Mouse (Mus musculus) CH12F3 (cell line): ENCODE results near the gene Mmrn2.

Source experiments
- in situ Hi-C: fragments of 300-500 bp; cut with MboI; formaldehyde crosslinking; loops from 2 replicates; pipeline ENCODE4 v1.14.3; 2020; ENCODE audit warnings: low sequenced_read_pairs

Gene Mmrn2

DNA sequence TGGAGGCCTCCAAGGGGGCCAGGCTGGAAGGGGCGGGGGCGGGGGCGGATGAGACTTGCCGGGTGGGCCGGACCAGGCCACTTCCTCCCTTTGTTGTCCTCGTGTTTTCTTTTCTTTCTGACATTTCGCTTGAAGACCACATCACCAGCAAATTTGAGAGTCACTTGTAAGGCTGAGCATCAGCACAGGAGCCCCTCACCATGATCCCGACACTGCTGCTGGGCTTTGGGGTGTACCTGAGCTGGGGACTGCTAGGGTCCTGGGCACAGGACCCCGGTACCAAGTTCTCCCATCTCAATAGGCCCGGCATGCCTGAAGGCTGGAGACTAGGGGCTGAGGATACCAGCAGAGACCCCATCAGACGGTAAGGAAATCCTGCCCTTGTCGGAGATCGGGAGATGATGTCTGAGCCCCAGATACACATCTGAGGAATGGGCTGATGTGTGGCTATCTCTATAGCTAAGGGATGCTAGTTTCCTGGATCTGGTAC is at the start of gene Mmrn2:
TSS of gene Mmrn2 (plus strand) at position 51 of the 490 bp plus-strand sequence.
- in situ Hi-C loops: no loop called here

DNA sequence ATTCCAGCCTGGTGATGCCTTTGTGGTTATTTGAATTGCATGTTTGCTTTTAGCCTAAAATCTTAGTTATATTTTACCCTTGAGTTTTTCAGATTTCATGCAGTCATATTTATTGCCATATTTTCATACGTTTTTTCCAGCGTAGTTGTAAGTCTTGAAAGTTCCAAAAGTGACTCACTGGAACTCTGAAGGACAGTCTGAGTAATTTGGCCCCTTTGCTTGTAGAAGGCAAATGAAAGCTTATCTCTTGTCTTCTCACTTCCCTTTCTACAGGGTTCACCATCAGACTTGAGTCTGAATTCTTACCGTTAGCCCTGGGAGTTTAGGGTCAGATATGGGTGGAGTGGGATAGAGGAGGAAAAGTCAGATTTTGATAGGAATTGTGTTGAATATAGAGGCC is 48.7 kb upstream of the Mmrn2 start:
- in situ Hi-C loops: no loop called here

DNA sequence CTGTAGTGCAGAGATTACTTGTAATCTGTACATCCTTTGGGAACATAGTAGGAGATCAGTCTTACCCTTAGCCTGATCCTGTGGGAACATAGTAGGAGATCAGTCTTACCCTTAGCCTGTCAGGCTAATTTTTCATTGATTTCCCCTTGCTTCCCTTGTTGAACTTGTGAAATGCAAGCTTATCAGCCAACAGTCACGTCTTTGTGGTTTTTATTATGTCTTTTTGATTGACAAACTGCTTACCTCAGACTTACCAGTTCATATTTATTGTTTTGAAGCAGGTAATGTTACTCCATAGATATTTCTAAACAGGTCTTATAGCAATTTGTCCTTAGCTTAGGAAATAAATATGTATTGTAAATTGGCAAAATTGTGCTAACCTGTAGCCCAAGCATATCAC is 47.6 kb upstream of the Mmrn2 start:
- in situ Hi-C loops: no loop called here

DNA sequence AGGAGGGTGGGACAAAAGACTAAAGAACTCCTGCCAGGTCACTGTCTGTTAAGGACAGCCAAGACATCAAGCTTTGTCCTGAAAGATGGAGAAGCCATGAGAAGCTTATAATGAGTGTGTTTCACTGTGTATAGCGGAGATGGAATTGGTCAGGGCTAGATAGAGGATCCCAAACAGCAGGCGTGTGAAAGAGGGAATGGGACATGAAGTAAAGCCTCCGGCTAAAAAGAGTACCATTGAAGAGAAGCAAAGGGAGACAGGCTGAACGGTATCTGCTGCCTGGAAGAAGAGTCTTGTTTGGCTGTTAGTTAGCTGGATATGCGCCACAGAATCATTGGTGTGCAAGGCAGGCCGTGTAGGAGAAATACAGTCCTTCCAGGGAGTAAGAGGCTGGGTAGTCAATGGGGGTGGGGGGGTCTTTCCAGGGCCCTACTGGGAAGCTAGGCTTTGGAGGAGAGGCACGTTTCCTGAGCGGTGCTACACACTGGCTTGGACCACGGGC is 44.6 kb upstream of the Mmrn2 start:
- in situ Hi-C loops: no loop called here

DNA sequence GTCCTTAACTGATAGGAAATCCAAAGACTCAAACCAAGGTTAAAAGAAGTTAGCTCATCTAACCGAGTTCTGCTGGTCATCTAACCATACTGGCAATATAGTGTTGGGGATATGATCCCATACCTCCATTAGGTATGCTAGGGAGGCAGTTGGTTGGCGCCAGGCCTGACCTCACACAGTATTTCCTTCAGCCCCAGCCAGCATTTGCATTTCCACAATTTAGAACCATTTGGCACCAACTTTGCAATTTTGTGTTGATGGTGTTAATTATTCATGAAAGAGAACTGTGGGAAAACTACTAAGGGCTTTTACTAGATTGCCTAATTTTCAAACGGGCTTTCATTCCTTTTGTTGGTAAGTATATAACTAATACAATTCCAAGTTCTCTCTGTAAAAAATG is 43.4 kb upstream of the Mmrn2 start:
- in situ Hi-C loops: no loop called here

DNA sequence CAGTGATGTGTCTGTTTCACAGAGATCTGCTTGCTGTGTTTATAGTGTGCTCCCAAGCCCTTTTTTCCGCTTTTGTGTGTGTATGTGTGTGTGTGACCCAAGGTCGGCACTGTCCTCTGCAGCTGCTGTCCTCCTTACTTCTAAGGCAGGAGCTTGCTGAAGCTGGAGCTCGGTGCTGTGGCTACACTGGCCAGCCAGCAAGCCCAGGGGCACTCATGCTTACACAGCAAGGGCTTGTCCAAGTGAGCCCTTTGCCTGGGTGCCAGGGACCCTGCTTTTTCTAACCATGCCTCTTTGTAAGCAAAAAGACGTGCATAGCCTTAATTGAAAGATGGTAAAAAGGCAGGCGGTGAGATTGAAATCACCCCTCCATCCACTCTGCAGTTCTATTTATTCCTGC is 42.8 kb upstream of the Mmrn2 start:
- in situ Hi-C loops: no loop called here

DNA sequence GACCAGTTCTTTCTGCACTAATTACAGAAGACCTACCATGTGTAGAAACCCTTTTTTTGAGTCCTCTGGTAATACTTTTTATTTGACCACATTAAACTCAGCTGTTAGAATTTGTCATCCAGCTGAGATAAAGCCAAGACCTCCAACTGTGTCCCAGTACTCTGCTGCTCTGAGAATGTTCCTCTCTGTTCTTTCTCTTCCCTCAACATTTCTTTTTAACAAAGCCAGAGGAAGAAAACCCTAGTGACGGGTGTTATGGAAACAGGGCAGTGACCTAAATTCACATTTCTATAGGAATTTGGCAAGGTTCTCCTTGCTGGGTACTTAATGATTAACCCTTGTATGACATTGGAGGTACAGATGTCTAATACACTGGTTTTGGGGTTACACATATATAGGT is 35.8 kb upstream of the Mmrn2 start:
- in situ Hi-C loops: no loop called here

DNA sequence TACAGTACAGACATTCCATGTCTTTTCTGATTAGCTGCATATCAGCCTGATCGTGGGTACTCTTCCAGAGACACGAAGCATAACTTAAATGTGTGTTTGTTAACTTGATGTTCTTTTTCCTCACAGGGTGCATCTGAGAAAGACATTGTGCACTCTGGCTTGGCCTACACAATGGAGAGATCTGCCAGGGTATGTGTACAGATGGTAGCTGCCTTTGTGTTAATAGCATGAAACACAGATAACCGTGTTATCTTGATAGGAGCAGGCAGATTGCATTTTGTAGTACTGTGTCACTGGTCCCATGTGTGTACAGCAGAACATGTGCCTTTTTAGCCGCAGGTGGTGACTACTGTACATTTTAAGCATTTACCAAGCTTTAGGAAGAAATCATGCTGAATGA is 33.3 kb upstream of the Mmrn2 start:
- in situ Hi-C loops: no loop called here

DNA sequence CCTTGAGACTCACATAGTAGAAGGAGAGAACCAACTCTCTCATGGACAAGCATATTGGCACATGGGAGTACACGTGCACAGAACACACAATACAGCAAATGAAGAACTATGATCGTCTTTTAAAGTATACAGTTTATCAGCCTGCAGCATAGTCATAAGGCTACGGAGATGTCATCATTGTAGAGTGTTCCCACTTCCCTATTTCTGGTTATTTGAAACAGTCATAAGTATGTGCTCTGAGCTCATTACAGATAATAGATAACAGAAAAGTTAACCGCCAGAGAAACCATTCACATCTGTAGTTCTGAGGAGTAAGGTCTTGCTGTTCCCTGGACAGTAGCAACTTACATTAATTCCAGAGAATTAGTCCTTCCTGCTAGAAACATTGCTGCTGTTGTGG is 32.2 kb upstream of the Mmrn2 start:
- in situ Hi-C loops: no loop called here

DNA sequence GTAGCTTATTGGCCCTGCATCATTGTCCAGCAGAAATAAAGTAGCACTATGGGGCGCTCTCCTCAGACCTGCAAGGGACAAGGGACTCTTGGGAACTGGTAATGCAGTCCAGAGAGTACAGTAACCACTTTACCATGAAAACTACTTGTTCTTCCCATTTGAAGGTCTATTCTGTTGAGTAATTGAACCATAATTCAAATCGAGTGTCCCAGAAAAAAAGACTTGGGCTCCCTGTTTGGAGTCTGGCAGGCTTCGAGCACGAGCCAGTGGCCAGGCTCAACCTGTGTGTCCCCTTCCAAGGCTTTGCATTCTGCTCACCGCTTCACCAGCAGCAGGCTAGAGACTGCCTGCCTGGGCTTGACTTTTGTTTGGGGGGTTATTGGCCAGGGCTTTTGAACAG is 30.9 kb upstream of the Mmrn2 start:
- in situ Hi-C loops: no loop called here

DNA sequence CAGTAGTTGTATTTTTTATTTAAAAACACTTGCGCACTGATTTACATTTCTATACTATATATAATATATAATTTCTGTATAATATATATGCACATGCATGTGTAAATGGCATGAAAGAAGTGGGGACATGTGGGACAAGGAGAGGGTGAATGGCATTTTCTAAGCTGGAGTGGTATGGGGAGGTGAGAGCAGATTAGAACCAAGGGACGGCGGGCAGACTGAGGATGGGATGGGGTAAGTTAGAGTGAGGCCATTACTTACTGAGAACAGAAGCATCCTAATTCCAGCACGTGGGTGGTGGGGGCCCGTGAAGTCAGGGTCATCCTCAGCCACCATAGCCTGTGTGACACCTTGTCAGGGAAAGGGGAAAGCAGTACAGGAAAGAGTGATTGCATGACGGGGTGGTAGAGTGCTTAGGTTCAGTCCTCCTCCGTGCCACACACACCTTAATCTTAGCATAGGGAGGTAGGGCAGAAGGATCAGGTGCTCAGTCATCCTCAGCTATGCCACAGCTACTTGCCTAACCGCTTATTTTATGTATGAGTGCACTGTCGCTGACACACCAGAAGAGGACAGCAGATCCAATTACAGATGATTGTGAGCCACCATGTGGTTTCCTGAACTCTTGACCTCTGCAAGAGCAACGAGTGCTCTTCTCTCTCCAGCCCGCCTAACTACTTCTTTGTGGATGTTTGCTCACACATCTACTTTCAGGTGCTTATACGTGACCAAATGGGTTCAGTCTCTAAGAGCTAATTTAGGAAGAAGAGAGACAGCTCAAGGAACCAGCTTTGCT is 29.3 kb upstream of the Mmrn2 start:
- in situ Hi-C loops: no loop called here

DNA sequence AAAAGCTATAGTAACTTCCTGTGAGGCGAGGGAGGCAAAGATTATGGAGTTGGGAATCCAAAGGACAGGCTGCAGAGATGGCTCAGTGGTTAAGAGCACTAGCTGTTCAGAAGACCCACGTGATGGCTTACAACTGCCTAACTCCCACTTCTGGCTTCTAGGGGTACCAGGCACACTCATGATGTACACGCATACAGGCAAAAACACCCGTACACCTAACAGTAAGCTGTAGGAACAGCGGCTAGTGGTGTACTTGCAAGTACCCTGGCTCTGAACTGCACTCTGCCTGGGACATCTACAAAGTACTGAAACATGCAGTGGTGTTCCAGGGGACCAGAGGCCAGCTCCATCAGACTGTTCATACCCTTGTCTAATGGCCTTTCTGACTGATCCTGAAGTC is 28.2 kb upstream of the Mmrn2 start:
- in situ Hi-C loops: no loop called here

DNA sequence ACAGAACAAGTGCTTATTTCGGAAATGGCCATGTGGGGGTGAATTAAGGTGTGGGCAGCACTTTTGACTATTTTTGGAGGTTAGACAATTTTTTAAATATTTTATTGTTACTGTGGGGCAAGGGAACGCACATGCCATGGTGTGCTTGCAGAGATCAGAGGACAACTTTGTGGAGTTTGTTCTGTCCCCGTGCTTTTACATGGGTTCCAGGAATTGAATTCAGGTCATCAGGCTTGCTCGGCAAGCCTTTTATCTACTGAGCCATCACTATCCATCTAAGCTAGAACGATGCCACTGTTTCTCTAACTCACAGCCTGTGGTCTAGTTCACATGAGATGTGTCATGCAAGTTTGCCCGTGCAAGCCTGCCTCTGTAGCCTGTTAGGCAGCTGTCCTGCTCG is 27.0 kb upstream of the Mmrn2 start:
- in situ Hi-C loops: no loop called here

DNA sequence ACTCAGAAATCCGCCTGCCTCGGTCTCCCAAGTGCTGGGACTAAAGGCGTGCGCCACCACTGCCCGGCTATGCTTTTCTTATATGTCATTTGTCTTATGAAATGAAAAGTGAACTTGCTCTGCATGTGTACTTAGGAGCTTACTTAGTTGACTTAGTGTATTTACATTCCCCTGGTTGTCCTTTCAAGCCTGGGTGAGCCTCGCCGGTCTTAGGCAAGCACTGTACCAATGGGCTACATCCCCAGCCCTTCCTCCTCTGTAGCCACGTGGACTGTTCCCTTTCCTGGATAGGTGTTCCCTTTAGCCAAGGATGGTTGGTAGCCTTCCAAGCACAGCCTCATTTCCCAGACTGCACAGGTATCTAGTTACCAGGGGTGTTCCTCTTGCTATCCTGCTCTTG is 26.3 kb upstream of the Mmrn2 start:
- in situ Hi-C loops: no loop called here

DNA sequence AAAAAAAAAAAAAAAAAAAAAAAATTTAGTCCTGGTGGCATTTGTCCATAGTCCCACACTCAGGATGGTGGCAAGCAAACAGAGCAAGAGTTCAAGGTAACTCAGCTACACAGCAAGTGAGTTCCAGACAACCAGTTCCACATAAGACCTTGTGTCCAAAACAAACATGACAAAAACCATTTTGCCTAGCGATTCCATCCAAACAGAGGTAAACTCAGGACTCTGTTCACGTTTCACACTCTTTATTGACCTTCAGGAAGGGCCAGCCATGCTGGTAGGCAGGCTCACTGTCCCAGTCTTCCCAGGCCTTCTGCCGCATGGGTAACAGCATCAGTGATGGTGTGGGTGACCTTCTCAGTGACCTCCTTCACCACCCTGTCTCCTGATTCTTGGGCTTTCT is 23.6 kb upstream of the Mmrn2 start:
- in situ Hi-C loops: loop anchor here (25.0 kb wide), 1 partner anchor 264 kb away; the partner anchor contains the start of gene Anxa8

DNA sequence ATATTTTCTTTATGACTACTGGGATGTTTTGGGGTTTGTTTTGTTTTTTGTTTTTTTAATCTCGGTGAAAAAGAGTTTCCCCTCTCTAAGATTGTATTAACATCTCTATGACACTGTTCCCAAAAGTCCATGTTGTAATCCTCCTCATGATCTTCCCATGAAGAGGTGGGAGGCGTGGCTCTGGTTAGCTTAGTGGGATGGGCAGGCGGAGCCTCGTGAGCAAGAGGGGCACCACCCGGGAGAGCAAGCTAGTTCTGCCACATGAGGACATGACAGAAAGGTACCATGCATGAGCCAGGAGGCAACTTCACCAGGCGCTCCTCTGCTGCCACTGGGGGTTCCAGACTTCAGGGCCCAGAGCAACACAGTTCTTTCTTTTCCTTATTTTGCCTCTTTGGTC is 22.7 kb upstream of the Mmrn2 start:
- in situ Hi-C loops: loop anchor here (25.0 kb wide), 1 partner anchor 265 kb away; the partner anchor contains the start of gene Anxa8

DNA sequence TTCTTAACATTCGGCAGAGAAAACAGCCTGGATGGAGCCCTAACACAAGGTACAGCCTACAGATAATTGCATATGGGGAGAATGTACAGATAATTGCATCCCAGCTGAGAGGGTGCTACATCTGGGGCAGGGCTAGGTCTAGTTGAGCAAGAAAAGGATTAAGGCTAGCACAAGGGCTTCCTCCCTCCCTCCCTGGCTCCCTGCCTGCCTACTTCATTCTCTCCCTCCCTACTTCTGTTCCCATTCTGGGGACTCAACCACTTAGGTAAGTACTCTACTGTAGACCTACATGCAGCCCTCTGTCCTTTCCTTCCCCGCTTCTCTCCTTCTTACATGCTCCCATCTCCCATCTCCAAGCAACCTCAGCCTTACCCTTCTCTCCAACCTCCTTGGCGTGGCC is 21.9 kb upstream of the Mmrn2 start:
- in situ Hi-C loops: loop anchor here (25.0 kb wide), 1 partner anchor 266 kb away; the partner anchor contains the start of gene Anxa8

DNA sequence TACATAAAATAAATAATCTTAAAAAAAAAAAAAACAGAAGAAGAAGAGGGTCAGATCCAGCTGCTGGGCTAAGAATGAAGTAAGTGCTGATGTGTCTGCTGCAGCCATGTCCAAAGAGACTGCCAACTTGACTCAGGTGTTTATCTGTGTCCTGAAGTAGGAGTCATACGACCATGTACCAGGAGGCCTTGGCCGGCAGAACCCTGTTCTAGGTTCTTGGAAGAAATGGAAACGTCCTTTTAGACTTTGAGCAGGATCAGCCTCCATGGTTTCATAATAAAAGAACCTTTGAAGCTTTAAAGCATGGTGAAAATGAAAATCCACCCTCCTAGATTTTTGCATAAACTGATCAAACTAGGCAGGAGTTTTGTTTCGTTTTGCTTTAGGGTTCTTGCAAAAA is 20.8 kb upstream of the Mmrn2 start:
- in situ Hi-C loops: loop anchor here (25.0 kb wide), 1 partner anchor 267 kb away; the partner anchor contains the start of gene Anxa8

DNA sequence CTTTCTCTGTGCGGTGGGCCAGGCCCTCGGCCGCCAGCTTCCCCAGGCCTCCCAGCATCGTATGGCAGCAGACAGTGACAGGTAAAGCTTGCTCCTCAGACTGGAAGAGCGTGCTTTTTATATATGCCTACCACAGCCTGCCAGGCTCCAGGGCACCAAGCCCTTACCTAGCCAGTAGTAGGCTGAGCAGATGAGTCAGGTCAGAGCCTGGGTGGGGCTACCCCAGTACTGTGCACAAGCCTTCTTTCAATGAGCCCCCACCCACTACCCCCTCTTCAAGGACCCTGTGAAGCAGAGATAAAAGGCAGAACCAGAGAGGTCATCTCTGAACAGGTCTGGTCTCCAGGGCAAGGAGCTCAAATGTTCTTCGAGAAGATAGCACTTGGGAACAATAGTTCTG is 20.0 kb upstream of the Mmrn2 start, which contains the start of gene Fam25c:
TSS of gene Fam25c (minus strand) at position 133 of the 400 bp plus-strand sequence.
- in situ Hi-C loops: loop anchor here (25.0 kb wide), 1 partner anchor 268 kb away; the partner anchor contains the start of gene Anxa8

DNA sequence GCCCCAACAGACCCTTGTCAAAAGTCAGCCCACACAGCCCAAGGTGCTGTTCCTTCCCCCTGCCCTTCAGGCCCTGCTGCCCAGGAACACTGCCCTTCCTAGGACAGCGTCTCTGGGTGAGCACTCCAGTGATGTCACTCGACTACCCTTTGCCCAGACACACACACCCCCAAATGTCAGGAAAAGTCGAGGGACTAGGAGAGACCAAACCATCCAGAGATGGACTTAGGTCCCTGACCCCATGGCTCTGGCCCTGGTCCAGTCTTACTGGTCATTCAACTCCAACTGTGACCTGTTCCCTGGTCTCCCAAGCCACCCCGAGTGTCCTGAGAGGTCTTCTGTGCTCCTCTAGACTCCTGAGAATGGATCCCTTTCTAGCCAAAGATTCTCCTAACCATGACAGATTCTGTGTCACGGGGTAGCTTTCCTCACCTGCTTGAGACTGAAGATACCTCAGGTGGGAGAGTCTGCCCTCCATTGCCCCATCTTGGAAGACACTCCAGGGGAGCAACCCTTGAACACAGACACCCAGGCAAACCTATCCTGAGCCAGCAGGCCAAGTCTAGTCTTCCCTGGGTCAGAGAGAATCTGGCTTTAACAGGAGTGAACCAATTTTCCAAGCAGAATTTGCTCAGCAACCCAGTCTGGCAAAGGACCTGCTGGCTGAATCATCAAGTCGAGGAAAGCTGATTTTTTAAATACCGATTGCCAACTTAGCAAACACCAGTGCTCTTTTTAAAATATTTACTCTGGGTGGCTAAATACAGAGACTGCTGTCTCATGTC is 17.4 kb upstream of the Mmrn2 start:
- in situ Hi-C loops: loop anchor here (25.0 kb wide), 1 partner anchor 271 kb away; the partner anchor contains the start of gene Anxa8

DNA sequence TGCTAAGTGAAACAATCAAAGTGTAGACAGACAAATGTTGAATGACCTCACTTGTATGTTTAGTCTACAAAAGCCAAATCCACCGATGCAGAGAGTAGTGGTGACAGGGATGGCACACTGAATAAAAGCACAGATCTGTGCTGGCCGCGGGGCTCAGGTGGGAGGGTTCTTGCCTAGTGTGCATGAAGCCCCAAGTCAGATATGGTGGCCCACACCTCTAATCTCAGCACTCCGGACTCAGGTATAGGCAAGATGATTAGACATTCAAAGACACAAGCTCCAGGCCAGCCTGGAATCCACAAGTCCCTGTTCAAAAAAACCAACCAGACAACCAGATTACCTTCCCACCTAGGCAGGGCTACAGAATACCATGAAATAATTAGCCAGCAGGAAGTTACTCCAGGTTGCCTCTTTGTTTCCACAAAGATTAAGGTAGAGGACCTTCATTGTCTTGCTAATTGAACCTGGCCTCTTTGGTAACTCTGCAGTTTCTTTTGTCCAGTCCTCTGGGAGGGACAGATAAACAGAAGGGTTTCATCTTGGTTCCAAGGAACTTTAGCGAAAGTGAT is 15.5 kb upstream of the Mmrn2 start:
- in situ Hi-C loops: loop anchor here (25.0 kb wide), 1 partner anchor 272 kb away; the partner anchor contains the start of gene Anxa8
